17 mouse cellular contexts compared by ENCODE assay signal in the genomic region with DNA sequence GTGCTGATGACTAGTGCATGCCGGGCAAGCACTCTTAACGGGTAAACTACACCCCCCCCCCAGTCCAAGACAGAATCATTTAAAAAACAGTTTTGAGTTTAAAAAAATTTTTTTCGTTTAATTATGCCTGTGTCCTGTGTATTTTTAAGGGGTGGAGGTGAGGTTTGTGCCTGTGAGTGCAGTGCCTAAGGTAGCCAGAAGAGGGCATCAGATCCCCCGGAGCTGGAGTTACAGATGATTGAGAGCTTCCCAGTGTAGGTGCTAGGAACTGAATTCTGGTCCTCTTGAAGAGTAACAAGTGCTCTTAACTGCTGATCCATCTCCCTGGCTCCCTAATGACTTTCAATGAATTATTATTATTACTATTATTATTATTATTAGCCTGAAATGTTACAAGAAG. TPM values are rescaled to one million over a fixed set of nuclear protein-coding genes. Genes with fewer than 3 reads are reported as not detected.
DNase-seq lines count a peak whose midpoint lies in the region; ATAC-seq and TF ChIP-seq lines count a peak whose summit lies in the region.
"Had no signal": no experiment of that assay in that cellular context is flagged by ENCODE, and none has a peak within 500 bp of the region (broad histone marks: within the 10 kb centered on the region; RNA-seq: fewer than 3 reads in every experiment).

No protein-coding gene starts in this region.

- TF ChIP-seq EP300 in stomach, postnatal 0 days (optimal IDR thresholded peaks at IDR 0.05): no peak

- H3K27ac ChIP-seq in kidney, adult 2 months (ENCODE audit: insufficient read depth, low read depth, low read length): no peak overlapping the region
- no peak overlapping the region for H3K27ac ChIP-seq in kidney, embryonic 16.5 days (ENCODE audit: low read length)
- H3K27ac ChIP-seq in thymus, adult 2 months (ENCODE audit: control insufficient read depth, insufficient read depth, low read length): no peak overlapping the region
- no peak overlapping the region for H3K27ac ChIP-seq in stomach, postnatal 0 days (replicated peaks)
- H3K27ac ChIP-seq: heart, embryonic 13.5 days; hindbrain, embryonic 13.5 days; limb, embryonic 12.5 days; neural tube, embryonic 12.5 days had no signal

- no peaks in the 10 kb centered on the region; the same call in 1 of the 2 replicates for H3K36me3 ChIP-seq in kidney, adult 2 months (ENCODE audit: control insufficient read depth, insufficient read depth, low read length)
- H3K36me3 ChIP-seq in kidney, embryonic 16.5 days (ENCODE audit: insufficient read depth, low read length): peaks cover 7% of the 10 kb centered on the region
- H3K36me3 ChIP-seq in thymus, adult 2 months (ENCODE audit: control insufficient read depth, insufficient read depth, low read length): no peaks in the 10 kb centered on the region
- H3K36me3 ChIP-seq in stomach, postnatal 0 days (ENCODE audit: control insufficient read depth, insufficient read depth, low read length): no peaks in the 10 kb centered on the region

- H3K4me2 ChIP-seq in kidney, embryonic 16.5 days (replicated peaks; ENCODE audit: low read depth, low read length): no peak overlapping the region
- H3K4me2 ChIP-seq in stomach, postnatal 0 days (replicated peaks; ENCODE audit: low read depth): no peak overlapping the region
- H3K4me2 ChIP-seq: heart, embryonic 13.5 days; hindbrain, embryonic 13.5 days; limb, embryonic 12.5 days; neural tube, embryonic 12.5 days had no signal

- no peaks in the 10 kb centered on the region; the same call in 1 of the 2 replicates for H3K9me3 ChIP-seq in kidney, embryonic 16.5 days (ENCODE audit: low read length)
- H3K9me3 ChIP-seq in stomach, postnatal 0 days (ENCODE audit: control insufficient read depth, low read length): no peaks in the 10 kb centered on the region
- H3K9me3 ChIP-seq: heart, embryonic 13.5 days; hindbrain, embryonic 13.5 days; limb, embryonic 12.5 days; neural tube, embryonic 12.5 days had no signal

- 95% methylated on average over 4 of the region's 4 CpGs for WGBS in kidney, adult 2 months
- WGBS in kidney, embryonic 16.5 days: 91% methylated on average over 4 of the region's 4 CpGs
- 94% methylated on average over 4 of the region's 4 CpGs for WGBS in thymus, adult 2 months
- 90% methylated on average over 4 of the region's 4 CpGs for WGBS in stomach, postnatal 0 days

- no peak for TF ChIP-seq POLR2A in kidney, adult 2 months (IDR thresholded peaks at IDR 0.05; ENCODE audit: low read depth, low read length)
- TF ChIP-seq POLR2A in thymus, adult 2 months (IDR thresholded peaks at IDR 0.05; ENCODE audit: control insufficient read depth, extremely low read depth, insufficient read depth, low read length, poor library complexity): no peak

- H3K4me1 ChIP-seq in kidney, adult 2 months (ENCODE audit: control insufficient read depth, insufficient read depth, low read length): no peaks in the 10 kb centered on the region
- H3K4me1 ChIP-seq in kidney, embryonic 16.5 days (ENCODE audit: insufficient read depth, low read length): no peaks in the 10 kb centered on the region
- peaks cover 13% of the 10 kb centered on the region for H3K4me1 ChIP-seq in thymus, adult 2 months (replicated peaks; ENCODE audit: control insufficient read depth, insufficient read depth, low read length)
- no peaks in the 10 kb centered on the region for H3K4me1 ChIP-seq in stomach, postnatal 0 days (replicated peaks; ENCODE audit: control insufficient read depth, insufficient read depth)
- H3K4me1 ChIP-seq: hindbrain, embryonic 13.5 days; limb, embryonic 12.5 days had no signal

- no peak overlapping the region for H3K4me3 ChIP-seq in kidney, adult 2 months (ENCODE audit: insufficient read depth, low read depth, low read length)
- H3K4me3 ChIP-seq in kidney, embryonic 16.5 days (ENCODE audit: low read length): no peak overlapping the region
- no peak overlapping the region for H3K4me3 ChIP-seq in thymus, adult 2 months (ENCODE audit: control insufficient read depth, insufficient read depth, low read length)
- no peak overlapping the region for H3K4me3 ChIP-seq in stomach, postnatal 0 days (ENCODE audit: low read depth, low read length)
- H3K4me3 ChIP-seq: heart, embryonic 13.5 days; hindbrain, embryonic 13.5 days; limb, embryonic 12.5 days; neural tube, embryonic 12.5 days had no signal

- peak; percentile 16; the same call in 1 of the 2 replicates for TF ChIP-seq CTCF in kidney, adult 2 months (conservative IDR thresholded peaks at IDR 0.05; ENCODE audit: insufficient read depth, insufficient read length, low read depth, low read length)
- no peak for TF ChIP-seq CTCF in thymus, adult 2 months (IDR thresholded peaks at IDR 0.05; ENCODE audit: borderline replicate concordance, control insufficient read depth, extremely low read depth, insufficient read depth, low read length, poor library complexity)
- TF ChIP-seq CTCF in stomach, postnatal 0 days (IDR thresholded peaks at IDR 0.05; ENCODE audit: low read depth): peak; percentile 39

- DNase-seq in kidney, adult 2 months: no peak
- peak; percentile 15 for DNase-seq in thymus, adult 2 months
- no peak for DNase-seq in thymus, adult 18-20 months
- DNase-seq in ZHBTc4 (ENCODE audit: low read depth, low spot score) (peak; percentile 33), adipocyte (ENCODE audit: low spot score) (no peak)
- DNase-seq in stomach, postnatal 0 days (ENCODE audit: low spot score): no peak
- DNase-seq: cerebellum, postnatal 36 days; kidney, adult 8-10 months; midbrain, embryonic 14.5 days; retina, postnatal 1 day had no signal

- H3K27me3 ChIP-seq in kidney, adult 2 months (replicated peaks; ENCODE audit: control insufficient read depth, insufficient read depth, low read length): no peaks in the 10 kb centered on the region
- H3K27me3 ChIP-seq in kidney, embryonic 16.5 days (ENCODE audit: insufficient read depth, low read length): no peaks in the 10 kb centered on the region
- no peaks in the 10 kb centered on the region for H3K27me3 ChIP-seq in thymus, adult 2 months (ENCODE audit: control insufficient read depth, insufficient read depth, low read length)
- no peaks in the 10 kb centered on the region for H3K27me3 ChIP-seq in stomach, postnatal 0 days (ENCODE audit: control insufficient read depth, insufficient read depth, low read length)
- H3K27me3 ChIP-seq: heart, embryonic 13.5 days; hindbrain, embryonic 13.5 days; limb, embryonic 12.5 days; neural tube, embryonic 12.5 days had no signal

- ATAC-seq in kidney, embryonic 16.5 days (ENCODE audit: low FRiP score, low TSS enrichment): no peak
- ATAC-seq in stomach, postnatal 0 days (ENCODE audit: low FRiP score, low TSS enrichment): no peak
- ATAC-seq: forebrain, embryonic 14.5 days had no signal

- H3K9ac ChIP-seq in kidney, embryonic 16.5 days (replicated peaks; ENCODE audit: low read length): no peak overlapping the region
- H3K9ac ChIP-seq in stomach, postnatal 0 days (ENCODE audit: low read length): no peak overlapping the region
- H3K9ac ChIP-seq: heart, embryonic 13.5 days; hindbrain, embryonic 13.5 days; limb, embryonic 12.5 days; neural tube, embryonic 12.5 days had no signal

RNA-seq across cellular contexts. Expression of gene Gm10273, which starts 16.7 kb away (rescaled TPM):
- polyA plus RNA-seq in kidney, adult 2 months (2012; rRNA removed): 10.3 and 15.9 TPM in 2 replicates
- 8.4 and 21.9 TPM in 2 replicates for polyA plus RNA-seq in kidney, embryonic 16.5 days (2015; fragmentation: Nextera tagmentation; extraction: Ambion mirVana)
- 9.7 and 11.5 TPM in 2 replicates for polyA plus RNA-seq in thymus, adult 2 months (2012; rRNA removed)
- 1.4 and 3.6 TPM in 2 replicates for polyA plus RNA-seq in stomach, postnatal 0 days (2015; fragmentation: Nextera tagmentation; extraction: Ambion mirVana)
- polyA plus RNA-seq: embryonic facial prominence, embryonic 14.5 days; forebrain, embryonic 14.5 days; heart, embryonic 13.5 days; limb, embryonic 12.5 days had no signal

RNA-seq across cellular contexts. Expression of gene Pla2g12b, which starts 24.7 kb away (rescaled TPM):
- 0.31 and 0.76 TPM in 2 replicates for polyA plus RNA-seq in kidney, adult 2 months (2012; rRNA removed)
- polyA plus RNA-seq in kidney, embryonic 16.5 days (2015; fragmentation: Nextera tagmentation; extraction: Ambion mirVana): 0.27 and 0.44 TPM in 2 replicates
- 0.23 TPM in 1 of 2 replicates, not detected in the other for polyA plus RNA-seq in thymus, adult 2 months (2012; rRNA removed)
- polyA plus RNA-seq in stomach, postnatal 0 days (2015; fragmentation: Nextera tagmentation; extraction: Ambion mirVana): 34.6 and 38.5 TPM in 2 replicates
- polyA plus RNA-seq: embryonic facial prominence, embryonic 14.5 days; forebrain, embryonic 14.5 days; hindbrain, embryonic 13.5 days; limb, embryonic 12.5 days; midbrain, embryonic 14.5 days; neural tube, embryonic 12.5 days had no signal

RNA-seq across cellular contexts. Expression of gene P4ha1, which starts 55.6 kb away (rescaled TPM):
- polyA plus RNA-seq in kidney, adult 2 months (2012; rRNA removed): 20.4 and 22.7 TPM in 2 replicates
- 72.5 and 78.0 TPM in 2 replicates for polyA plus RNA-seq in kidney, embryonic 16.5 days (2015; fragmentation: Nextera tagmentation; extraction: Ambion mirVana)
- 10.6 and 11.0 TPM in 2 replicates for polyA plus RNA-seq in thymus, adult 2 months (2012; rRNA removed)
- polyA plus RNA-seq in stomach, postnatal 0 days (2015; fragmentation: Nextera tagmentation; extraction: Ambion mirVana): 13.9 and 17.9 TPM in 2 replicates

Comparison
In these comparisons a context has a peak if more than half of its experiments do, and no peak if none do; other contexts are left out.
1. DNase-seq: peak in thymus, adult 2 months (single experiment) and ZHBTc4 (single experiment); none in kidney, adult 2 months (single experiment), thymus, adult 18-20 months (0 of 2), stomach, postnatal 0 days (single experiment) and adipocyte (single experiment).
2. RNA of gene Pla2g12b, which starts 24.7 kb away (polyA plus RNA-seq): 34.6 to 38.5 TPM in stomach, postnatal 0 days; 0.27 to 0.44 TPM in kidney, embryonic 16.5 days, 0.31 to 0.76 TPM in kidney, adult 2 months and 0.23 TPM in thymus, adult 2 months; every median in the first group is over 10 times any median in the second.